Mouse (Mus musculus): ENCODE data around the gene Scap.

- no peak for TF ChIP-seq CTCF (IDR thresholded peaks at IDR 0.05; ENCODE audit: low read depth, low read length)
- no peak for TF ChIP-seq GATA2 (IDR thresholded peaks at IDR 0.05; ENCODE audit: borderline replicate concordance, low read depth, low read length)
- TF ChIP-seq POLR2AphosphoS5 (IDR thresholded peaks at IDR 0.05; ENCODE audit: insufficient replicate concordance, low read depth, low read length), result no peak
- TF ChIP-seq TAL1 (conservative IDR thresholded peaks at IDR 0.05; ENCODE audit: low read depth, low read length), result no peak
- TF ChIP-seq GATA1 (IDR thresholded peaks at IDR 0.05; ENCODE audit: borderline replicate concordance, low read length), result no peak
Observed at GRCm38 (mm10) chr9:110287321-110287924, 45.7 kb upstream of the Scap start.

All from G1E (cell line).